Mouse (Mus musculus): ENCODE measurements at regions not wholly inside any gene's neighbourhood (a gene's known extent, or its start where the extent isn't known, plus 50 kb on each side); places are given as distances from the start of the nearest gene placed in this dataset.
"Not testable (repeated sequence)": the region's sequence is repeated elsewhere in the genome, so short reads cannot be mapped to it uniquely, and the experiment has no call there.

DNA sequence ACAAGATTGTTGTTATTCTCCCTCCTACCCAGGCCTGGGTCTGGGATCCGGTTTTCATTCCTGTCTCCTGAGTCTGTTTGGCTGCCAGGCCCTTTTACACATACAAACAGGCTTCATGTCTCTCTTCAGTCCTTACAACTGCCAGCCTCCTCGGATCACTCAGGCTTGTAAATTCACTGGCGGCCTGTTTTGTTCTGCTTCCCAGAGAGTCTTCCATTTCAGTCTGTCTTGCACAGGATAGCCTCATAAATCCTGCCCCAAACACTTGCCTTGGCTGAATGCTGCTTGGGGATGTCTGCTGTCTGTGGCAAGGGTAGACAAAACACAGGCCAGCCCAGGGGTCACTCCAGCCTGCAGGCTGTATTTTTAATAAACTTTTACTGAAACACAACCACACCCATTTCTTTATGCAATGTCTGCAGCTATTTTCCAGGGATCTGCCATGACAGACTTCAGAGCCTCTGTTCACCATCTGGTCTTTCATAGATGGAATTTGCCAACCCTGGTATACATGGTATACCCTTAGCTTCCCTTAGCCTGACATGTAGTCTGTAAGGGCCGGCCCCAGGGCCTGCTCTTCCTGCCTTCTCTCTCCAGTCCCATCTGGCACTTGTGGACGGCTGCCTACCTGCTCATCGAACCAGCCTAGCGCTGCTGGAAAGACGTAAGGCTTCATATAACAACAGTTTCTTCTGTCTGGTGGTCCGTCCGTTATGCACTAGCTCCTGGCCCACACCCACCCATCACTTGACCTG is 149.0 kb upstream of the Mocs1 start:
- no peak for DNase-seq (ENCODE audit: low spot score in 2 of 2)

DNA sequence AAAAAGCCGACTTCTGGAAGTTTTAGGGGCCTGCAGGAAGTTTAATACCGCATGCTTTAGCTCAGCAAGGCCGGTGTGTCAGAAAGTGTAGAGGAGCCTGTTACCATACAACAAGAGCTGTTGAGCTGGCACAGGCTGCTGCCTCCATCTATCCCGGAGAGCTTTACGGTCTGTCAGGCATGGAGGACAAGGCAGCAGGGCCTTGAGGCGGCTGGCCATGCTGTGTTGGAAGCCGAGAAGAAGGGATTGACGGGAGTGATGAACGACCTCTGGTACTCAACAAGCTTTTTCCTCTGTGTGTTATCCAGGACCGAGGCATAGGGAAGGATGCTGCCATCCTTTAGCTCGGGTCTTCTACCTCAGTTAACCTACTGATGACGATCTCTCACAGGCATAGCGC is 146.8 kb upstream of the Mocs1 start:
- DNase-seq (ENCODE audit: low spot score in 2 of 2), result no peak

DNA sequence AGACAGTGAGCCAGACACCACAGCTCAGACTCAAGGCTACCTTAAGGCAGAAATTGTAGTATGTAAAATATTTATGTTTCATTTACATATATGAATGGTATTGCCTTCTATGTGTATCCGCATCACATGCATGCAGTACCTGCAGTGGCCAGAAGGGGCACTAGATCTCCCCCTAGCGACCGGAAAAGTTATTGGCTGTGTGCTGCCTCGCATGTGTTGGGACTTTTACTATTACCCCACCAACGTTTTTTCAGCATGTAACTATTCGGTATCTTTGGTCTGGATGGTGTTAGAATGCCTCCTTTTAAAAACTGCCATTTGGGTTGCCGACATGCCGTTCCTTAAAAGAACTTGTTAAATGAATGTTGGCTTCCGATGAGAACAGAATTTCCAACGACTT is 145.7 kb upstream of the Mocs1 start:
- no peak for DNase-seq (ENCODE audit: low spot score in 2 of 2)

DNA sequence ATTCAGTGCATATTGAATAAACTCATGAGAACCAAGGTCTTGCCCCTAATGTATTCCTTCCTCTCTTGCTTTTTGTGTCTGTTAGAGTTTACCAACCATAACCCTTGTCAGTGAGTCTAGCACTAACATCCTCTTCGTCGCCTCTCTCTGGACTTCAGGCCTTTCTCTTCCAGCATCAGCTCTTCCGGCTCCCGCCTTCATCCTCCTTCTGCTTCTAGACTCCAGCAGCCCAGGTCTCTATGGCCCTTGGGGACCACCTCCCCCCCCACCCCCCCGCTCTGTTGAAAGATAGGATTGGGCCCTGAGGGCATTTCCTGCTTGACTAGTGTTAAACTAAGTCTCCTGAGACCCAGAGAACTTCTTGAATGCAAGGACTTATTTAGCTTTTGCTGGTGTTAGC is 144.7 kb upstream of the Mocs1 start:
- DNase-seq (ENCODE audit: low spot score in 2 of 2), result no peak

DNA sequence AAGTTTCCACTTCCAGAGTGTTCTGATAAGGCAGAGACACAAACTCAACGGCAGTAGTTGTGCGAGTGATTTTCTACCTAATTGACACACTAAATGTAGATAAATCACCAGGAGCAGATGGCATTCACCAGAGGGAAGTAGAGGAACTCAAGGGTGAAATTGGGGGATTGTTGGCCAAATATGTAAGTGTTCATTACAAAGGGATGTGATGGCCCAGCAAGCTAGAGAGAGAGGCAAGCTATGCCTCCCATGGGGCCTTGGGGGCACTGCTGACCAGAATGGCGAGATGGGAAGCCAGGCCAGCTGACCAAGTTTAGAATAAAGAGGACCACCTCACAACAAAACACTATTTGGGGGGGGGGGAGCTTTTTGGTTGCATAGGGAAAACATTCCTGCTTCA is 136.5 kb upstream of the Mocs1 start:
- no peak for DNase-seq (ENCODE audit: low spot score in 2 of 2)

DNA sequence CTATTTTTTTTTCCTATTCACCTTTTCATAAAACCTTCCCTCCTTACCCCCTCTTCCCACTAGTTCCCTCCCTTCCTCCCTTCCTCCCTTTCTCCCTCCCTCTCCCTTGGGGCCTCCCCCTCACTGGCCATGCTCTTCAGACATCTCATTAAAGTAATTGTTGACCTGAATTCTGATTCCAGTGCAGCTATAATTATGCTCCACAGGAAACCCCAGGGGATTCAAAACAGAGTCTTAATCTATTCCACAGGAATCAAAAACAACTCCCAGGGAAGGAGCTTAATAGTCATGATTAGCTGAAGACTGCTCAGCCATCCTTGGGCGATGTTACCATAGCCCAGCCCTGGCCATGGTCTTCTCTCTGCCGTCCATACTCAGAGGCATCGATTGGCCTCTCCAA is 123.7 kb upstream of the Mocs1 start:
- no peak for DNase-seq (ENCODE audit: low spot score in 2 of 2)

DNA sequence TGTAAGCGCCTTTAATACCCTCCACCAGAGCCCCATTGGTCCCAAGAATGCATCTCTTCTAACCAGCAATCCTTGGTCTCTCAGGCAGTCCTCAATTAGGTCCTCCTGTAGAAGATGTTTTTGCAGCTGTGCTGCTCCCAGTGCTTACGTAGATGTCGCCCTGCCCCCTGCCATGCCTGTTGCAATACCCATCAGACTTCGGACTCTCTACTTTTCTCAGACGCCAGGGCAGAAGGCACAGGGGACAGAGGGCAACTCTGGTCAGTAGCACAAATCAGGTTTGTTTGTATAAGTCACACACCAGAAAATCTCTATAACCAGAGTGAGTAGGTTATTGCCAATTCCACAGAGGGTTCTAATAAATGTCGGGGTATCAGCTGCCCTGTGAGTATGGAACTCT is 123.0 kb upstream of the Mocs1 start:
- no peak for DNase-seq (ENCODE audit: low spot score in 2 of 2)

DNA sequence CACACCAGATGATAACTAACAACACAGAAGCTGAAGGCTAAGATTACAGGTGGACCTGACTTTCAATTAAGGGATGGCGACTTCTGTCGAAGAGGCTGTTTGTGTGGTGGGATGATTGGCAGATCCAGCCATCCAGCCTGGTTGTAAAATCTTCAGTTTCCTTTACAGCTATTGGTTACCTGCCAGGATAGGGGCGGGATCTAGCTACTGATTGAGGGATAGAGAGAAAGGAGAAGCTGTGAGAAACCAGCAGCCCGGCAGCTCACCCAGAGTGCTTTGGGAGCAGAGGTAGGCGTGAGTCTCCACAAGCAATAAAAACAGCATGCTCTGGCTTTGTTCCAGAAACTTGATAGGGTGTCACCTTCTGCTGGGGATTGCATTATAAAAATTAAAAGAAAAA is 119.1 kb upstream of the Mocs1 start:
- DNase-seq (ENCODE audit: low spot score in 2 of 2), result no peak

DNA sequence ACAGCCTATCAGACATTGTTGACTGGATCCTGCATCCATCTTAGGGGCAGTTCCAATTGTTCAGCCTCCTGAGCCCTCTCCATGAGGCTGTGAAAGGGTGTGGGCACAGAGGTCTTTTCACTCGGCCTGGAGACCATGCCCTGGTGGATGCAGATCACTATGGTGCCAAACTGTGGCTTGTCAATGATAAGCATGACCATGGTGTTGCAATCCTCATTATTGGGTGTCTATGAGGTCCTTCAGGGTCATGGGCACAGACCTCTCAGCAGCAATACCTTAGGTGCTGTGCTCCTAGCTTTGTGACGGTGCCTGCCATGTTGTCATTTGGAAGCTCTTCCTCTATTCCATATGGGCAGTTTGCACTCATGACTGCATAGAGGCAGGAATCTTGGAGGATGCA is 114.0 kb upstream of the Mocs1 start:
- no peak for DNase-seq (ENCODE audit: low spot score in 2 of 2)

DNA sequence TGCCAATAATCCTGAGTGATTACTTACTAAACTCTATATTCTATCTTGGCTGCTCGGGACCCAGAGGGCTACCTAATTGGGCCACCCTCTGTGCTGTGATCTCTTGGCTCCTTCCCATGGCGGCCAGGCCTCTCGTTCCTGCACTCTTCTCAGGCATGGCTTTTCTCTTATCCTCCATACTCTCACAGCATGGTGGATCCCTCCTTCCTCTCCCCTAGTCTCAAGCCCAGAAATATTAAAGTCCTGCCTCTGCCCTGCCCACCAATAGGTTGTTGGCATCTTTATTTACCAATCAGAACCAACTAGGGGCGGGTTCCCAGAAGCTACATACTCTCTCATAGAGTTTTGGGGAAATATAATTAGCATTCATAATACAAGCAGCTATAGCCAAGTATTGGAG is 100.6 kb upstream of the Mocs1 start:
- DNase-seq (ENCODE audit: low spot score in 2 of 2), result no peak

DNA sequence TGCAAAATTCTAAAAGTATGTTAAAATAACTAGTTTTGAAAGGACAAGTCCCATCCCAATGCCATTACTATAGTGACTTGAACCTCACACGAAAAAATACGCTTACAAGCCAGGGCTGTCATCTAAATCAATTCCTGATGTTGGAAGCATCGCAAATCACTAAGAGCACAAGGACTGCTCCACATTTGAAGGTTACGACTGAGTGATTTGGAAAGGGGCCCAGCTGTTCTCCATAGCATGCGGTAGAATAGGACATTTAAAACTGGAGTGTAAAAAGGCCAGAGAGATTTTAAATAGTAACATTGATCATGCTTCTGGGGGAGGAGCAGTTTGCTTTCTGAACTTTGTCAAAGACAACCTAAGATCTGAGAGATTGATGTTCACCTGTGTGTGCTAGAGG is 92.8 kb upstream of the Mocs1 start:
- no peak for DNase-seq (ENCODE audit: low spot score in 2 of 2)

DNA sequence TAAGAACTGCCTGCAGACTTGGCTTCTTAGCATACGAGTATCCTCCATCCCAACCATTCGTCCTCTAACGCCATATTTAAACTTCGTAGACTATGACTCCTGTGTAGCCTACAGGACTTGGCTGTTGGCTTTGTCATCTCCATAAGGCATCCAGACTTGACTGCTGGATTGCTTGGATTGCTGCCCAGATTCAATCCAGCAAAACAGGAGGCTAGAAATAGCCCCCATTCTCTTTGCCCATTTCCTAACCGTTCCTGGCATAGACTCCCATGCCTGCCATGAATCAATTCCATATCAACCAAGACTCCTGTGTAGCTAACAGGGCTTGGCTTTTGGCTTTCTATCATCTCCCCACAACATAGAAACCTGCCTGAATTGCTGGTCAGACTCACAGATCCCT is 90.3 kb upstream of the Mocs1 start:
- DNase-seq (ENCODE audit: low spot score in 2 of 2), result no peak

DNA sequence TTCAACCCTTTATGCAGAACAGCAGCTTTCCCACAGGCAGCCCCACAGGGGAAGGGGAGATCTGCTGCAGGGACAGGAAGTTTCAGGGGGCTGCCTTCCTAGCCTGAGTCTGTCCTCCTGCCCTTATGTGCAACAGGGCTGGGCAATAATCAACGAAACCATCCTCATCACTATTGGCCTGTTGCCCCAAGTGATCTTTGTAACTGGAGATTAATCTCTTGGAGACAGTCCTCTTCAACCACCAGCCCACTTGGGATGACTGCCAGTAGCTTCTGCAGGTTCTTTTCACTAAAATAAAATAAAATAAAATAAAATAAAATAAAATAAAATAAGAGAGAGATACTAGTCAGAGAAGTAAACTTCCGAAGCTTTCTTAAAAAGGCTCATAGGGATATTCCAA is 85.5 kb upstream of the Mocs1 start:
- DNase-seq (ENCODE audit: low spot score in 2 of 2), result no peak

DNA sequence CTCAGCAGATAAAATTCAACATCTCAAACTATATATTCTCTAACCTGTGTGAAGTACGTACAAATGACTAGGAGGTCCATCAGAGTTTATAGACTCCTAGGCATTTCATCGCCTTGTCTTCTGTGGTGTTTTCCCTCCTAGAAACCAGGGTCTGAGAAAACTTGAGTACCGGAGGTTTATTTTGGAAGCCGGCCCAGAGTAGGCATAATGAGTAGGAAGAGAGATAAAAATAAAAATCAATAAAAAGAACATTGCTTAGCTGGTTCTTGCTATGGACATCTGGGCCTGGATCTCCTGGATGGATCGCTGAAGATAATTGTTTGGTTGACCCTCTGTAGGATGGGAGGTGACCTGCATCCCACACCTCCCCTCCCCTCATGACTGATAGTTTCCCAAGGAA is 81.5 kb upstream of the Mocs1 start:
- DNase-seq (ENCODE audit: low spot score in 2 of 2), result no peak

DNA sequence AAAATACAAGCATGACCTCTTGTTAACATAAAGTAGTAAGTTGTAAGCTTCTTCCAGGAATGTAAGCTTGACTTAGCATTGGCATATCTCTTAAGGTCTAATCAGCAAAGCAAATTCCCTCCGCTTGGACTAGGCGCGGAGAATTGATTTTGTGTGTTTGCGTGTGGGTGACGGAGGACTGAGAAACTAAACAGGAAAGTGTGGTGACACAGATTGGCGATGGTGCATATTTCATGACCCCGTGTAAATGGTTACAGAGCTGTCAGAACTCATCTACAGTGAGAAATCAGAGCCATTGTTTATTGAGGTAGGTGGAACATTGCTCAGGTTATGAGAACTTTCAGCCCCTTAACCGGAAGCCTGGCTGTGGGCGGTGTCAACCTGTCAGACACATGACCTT is 78.8 kb upstream of the Mocs1 start:
- DNase-seq (ENCODE audit: low spot score in 2 of 2), result no peak

DNA sequence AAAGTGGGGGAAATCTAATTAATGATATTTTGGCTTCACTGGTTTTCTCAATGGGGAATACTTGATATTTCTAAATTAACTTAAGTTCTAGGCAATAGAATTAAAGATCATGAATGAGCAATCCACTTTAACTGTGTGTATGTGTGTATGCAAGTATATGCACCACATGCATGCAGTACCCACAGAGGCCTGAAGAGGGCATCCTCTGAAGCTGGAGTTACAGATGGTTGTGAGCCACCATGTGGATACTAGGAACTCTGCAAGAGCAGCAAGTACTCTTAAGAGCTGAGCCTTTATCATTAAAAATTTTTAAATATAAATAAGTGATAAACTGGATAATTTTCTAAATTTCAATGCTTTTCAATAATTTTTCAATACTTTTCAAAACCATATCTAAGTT is 69.0 kb upstream of the Mocs1 start:
- DNase-seq (ENCODE audit: low spot score in 2 of 2), result no peak

DNA sequence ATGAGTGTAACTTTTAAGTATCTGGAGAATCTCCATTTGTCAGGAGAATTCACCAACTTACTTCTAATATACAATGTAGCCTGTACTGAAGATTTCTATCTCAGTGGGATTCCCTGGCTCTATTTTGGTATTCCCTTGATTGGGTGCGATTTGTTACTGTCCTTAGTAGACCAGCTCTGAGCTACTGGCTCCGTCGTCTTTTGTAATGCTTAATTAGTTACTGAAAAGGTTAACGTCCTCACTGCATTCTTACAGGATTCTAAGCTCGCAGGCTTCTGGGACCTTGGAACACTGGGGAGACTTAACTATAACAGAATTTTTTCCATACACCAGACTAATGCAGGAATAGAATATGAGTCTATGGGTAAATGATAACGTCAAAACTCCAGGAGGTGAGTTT is 67.9 kb upstream of the Mocs1 start:
- DNase-seq (ENCODE audit: low spot score in 2 of 2), result not testable (repeated sequence)

DNA sequence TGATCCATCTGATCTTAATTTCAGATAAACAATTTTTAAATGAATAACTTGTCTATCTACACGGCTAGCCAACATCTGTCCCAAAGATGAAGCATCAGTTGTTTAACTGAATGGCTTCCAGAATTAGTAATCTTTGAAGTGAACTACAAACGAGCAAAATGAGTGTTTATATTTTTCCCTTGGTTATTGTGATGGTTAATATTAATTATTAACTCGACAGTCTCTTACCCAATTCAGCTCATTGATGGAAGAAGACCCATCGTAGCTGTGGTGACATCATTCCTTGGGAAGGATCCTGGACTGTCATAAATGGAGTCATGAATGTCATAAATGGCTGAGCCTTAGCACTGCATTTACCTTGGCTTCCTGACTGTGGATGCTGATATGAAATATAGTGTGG is 60.4 kb upstream of the Mocs1 start:
- DNase-seq (ENCODE audit: low spot score in 2 of 2), result no peak

DNA sequence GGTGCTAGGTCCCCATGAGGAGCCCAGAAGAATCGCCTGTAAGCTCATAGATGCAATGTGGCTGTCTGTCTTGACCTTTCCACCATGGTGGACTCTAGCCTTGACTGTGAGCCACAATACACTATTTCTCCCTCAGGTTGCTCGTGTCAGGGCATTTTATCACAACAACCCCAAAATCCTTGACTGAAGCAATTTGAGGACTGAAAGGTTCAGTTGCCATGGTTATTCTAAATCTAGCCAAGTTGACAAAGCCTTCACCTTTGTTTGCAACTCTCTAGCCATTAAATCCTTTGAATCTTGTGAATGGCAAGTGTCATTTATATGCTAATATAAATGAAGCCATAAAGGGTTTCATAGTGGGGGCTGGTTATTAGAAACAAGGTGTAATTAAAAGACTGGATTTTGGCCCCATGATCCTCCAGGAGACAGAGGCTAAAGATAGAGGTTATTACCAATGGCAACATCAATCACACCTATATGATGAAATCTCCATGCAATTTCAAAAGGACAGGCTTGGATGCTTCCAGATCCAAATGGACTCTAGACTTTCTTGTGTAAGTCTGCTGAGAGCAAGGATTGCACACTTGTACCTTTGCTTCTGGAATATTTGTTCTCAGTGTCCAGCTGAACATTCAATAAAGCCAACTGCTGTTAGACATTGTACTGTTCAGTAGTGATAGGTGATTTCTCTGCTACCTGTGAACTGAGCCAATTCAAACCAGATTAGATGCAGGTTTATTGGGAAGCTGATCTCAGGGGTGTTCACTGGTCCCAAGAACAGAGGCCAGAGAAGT is 59.5 kb upstream of the Mocs1 start:
- DNase-seq (ENCODE audit: low spot score in 2 of 2), result no peak

DNA sequence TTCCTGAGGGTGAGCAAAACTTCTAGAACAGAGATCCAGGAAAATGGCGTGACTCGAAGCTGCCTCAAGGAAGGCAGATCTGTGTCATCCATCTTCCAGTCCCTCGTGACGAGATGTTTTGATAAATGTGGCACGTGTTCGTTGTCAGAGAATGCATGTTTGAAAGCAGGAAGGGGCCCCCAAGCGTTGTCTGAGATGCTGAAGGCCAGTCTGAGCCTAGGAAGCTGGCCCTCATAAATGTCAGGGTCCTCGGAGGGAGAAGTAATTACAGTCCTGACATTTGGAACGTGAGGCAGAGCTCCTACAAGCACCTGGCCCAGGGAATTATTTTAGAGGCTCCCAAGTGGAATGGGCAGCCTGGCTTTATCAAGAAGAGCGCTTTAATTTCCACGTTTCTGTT is 50.5 kb upstream of the Mocs1 start:
- DNase-seq (ENCODE audit: low spot score in 2 of 2), result no peak

All from spleen, postnatal 36 days (tissue).